ENCODE assay signal across 10 mouse cellular contexts in genomic region chr1:165280741-165281140, GRCm38 (mm10). TPM values are rescaled to one million over a fixed set of nuclear protein-coding genes. Genes with fewer than 3 reads are reported as not detected.
A peak's percentile ranks its signal among the peaks of the same experiment; 100 is the strongest.
DNase-seq lines count a peak whose midpoint lies in the region; ATAC-seq lines count a peak whose summit lies in the region.
"Had no signal": no experiment of that assay in that cellular context is flagged by ENCODE, and none has a peak within 500 bp of the region (broad histone marks: within the 10 kb centered on the region; RNA-seq: fewer than 3 reads in every experiment).

No protein-coding gene starts in this region.

- no peak overlapping the region for H3K27ac ChIP-seq in kidney, embryonic 16.5 days (ENCODE audit: low read length)
- peak overlapping the region; percentile 87; the same call in 1 of the 2 replicates for H3K27ac ChIP-seq in forebrain, embryonic 11.5 days (ENCODE audit: low read depth, low read length)
- H3K27ac ChIP-seq in intestine, embryonic 15.5 days: no peak overlapping the region; the same call in 1 of the 2 replicates
- peak overlapping the region; percentile 92 for H3K27ac ChIP-seq in neural tube, embryonic 13.5 days (replicated peaks)

- no peaks in the 10 kb centered on the region for H3K9me3 ChIP-seq in kidney, embryonic 16.5 days (ENCODE audit: low read length)
- H3K9me3 ChIP-seq in forebrain, embryonic 11.5 days (ENCODE audit: control insufficient read depth, low read length): no peaks in the 10 kb centered on the region
- H3K9me3 ChIP-seq in intestine, embryonic 15.5 days: no peaks in the 10 kb centered on the region
- no peaks in the 10 kb centered on the region for H3K9me3 ChIP-seq in neural tube, embryonic 13.5 days

- peak overlapping the region; percentile 62; the same call in 1 of the 2 replicates for H3K4me3 ChIP-seq in kidney, embryonic 16.5 days (ENCODE audit: low read length)
- peak overlapping the region; percentile 71; the same call in 1 of the 2 replicates for H3K4me3 ChIP-seq in forebrain, embryonic 11.5 days (ENCODE audit: low read depth, low read length)
- peak overlapping the region; percentile 71; the same call in 1 of the 2 replicates for H3K4me3 ChIP-seq in intestine, embryonic 15.5 days (replicated peaks)
- peak overlapping the region; percentile 92 for H3K4me3 ChIP-seq in neural tube, embryonic 13.5 days

- no peak for ATAC-seq in kidney, embryonic 16.5 days (ENCODE audit: low FRiP score, low TSS enrichment)
- no peak for ATAC-seq in forebrain, embryonic 11.5 days (replicated peaks; ENCODE audit: low FRiP score)
- ATAC-seq in intestine, embryonic 15.5 days: no peak
- ATAC-seq in neural tube, embryonic 13.5 days (ENCODE audit: low read depth): no peak
- ATAC-seq: inflammation-experienced regulatory T-cells, adult 6 months had no signal

- H3K4me1 ChIP-seq in kidney, embryonic 16.5 days (ENCODE audit: insufficient read depth, low read length): peaks cover 27% of the 10 kb centered on the region
- peaks cover 14% of the 10 kb centered on the region for H3K4me1 ChIP-seq in forebrain, embryonic 11.5 days (replicated peaks; ENCODE audit: control insufficient read depth, insufficient read depth, low read length)
- H3K4me1 ChIP-seq in intestine, embryonic 15.5 days (replicated peaks): peaks cover 7% of the 10 kb centered on the region; the same call in 1 of the 2 replicates
- peaks cover 46% of the 10 kb centered on the region for H3K4me1 ChIP-seq in neural tube, embryonic 13.5 days (replicated peaks)

- H3K27me3 ChIP-seq in kidney, embryonic 16.5 days (ENCODE audit: insufficient read depth, low read length): no peaks in the 10 kb centered on the region
- no peaks in the 10 kb centered on the region for H3K27me3 ChIP-seq in forebrain, embryonic 11.5 days (ENCODE audit: control insufficient read depth, insufficient read depth, low read length)
- no peaks in the 10 kb centered on the region for H3K27me3 ChIP-seq in intestine, embryonic 15.5 days (replicated peaks)
- H3K27me3 ChIP-seq in neural tube, embryonic 13.5 days: no peaks in the 10 kb centered on the region

- no peaks in the 10 kb centered on the region for H3K36me3 ChIP-seq in kidney, embryonic 16.5 days (ENCODE audit: insufficient read depth, low read length)
- H3K36me3 ChIP-seq in forebrain, embryonic 11.5 days (ENCODE audit: control insufficient read depth, insufficient read depth, low read length): no peaks in the 10 kb centered on the region
- H3K36me3 ChIP-seq in intestine, embryonic 15.5 days: no peaks in the 10 kb centered on the region
- no peaks in the 10 kb centered on the region for H3K36me3 ChIP-seq in neural tube, embryonic 13.5 days

- H3K4me2 ChIP-seq in kidney, embryonic 16.5 days (replicated peaks; ENCODE audit: low read depth, low read length): peak overlapping the region; percentile 80
- H3K4me2 ChIP-seq in forebrain, embryonic 11.5 days (ENCODE audit: low read depth, low read length, severe bottlenecking): peak overlapping the region; percentile 65
- H3K4me2 ChIP-seq in intestine, embryonic 15.5 days (replicated peaks): peak overlapping the region; percentile 93
- peak overlapping the region; percentile 84 for H3K4me2 ChIP-seq in neural tube, embryonic 13.5 days

- WGBS in kidney, embryonic 16.5 days: 17% methylated on average over 10 of the region's 10 CpGs
- WGBS in forebrain, embryonic 11.5 days: 39% methylated on average over 10 of the region's 10 CpGs
- whole genome bisulfite sequencing in intestine, embryonic 15.5 days: 38% methylated on average over 10 of the region's 10 CpGs
- 10% methylated on average over 10 of the region's 10 CpGs for WGBS in neural tube, embryonic 13.5 days

- H3K9ac ChIP-seq in kidney, embryonic 16.5 days (replicated peaks; ENCODE audit: low read length): peak overlapping the region; percentile 79; the same call in 1 of the 2 replicates
- peak overlapping the region; percentile 79 for H3K9ac ChIP-seq in forebrain, embryonic 11.5 days (ENCODE audit: low read length)
- H3K9ac ChIP-seq in intestine, embryonic 15.5 days: no peak overlapping the region
- H3K9ac ChIP-seq in neural tube, embryonic 13.5 days: peak overlapping the region; percentile 96

- DNase-seq in kidney, postnatal 10 days: no peak
- no peak for DNase-seq in forebrain, embryonic 11.5 days (ENCODE audit: low spot score)
- DNase-seq in layer of hippocampus, adult 11-12 months (ENCODE audit: low spot score): no peak
- DNase-seq in cerebellum, adult 11 months: no peak
- DNase-seq in kidney, adult 18-20 months: no peak
- DNase-seq: right cerebral cortex, adult 18-20 months had no signal

RNA-seq across cellular contexts. Expression of gene Gpr161, which starts 14.8 kb away (rescaled TPM):
- 1.3 TPM in 2 replicates for polyA plus RNA-seq in kidney, embryonic 16.5 days (2015; fragmentation: Nextera tagmentation; extraction: Ambion mirVana)
- polyA plus RNA-seq in forebrain, embryonic 11.5 days (2014; fragmentation: Nextera tagmentation; extraction: Ambion mirVana): 2.2 and 2.5 TPM in 2 replicates
- polyA plus RNA-seq in intestine, embryonic 15.5 days (2015; fragmentation: Nextera tagmentation; extraction: Ambion mirVana): 0.92 TPM in 2 replicates
- 2.9 TPM in 2 replicates for polyA plus RNA-seq in neural tube, embryonic 13.5 days (2015; fragmentation: Nextera tagmentation; extraction: Ambion mirVana)
- polyA plus RNA-seq: inflammation-experienced regulatory T-cells, adult 6 months had no signal

RNA-seq across cellular contexts. Expression of gene Tiprl, which starts 43.9 kb away (rescaled TPM):
- polyA plus RNA-seq in kidney, embryonic 16.5 days (2015; fragmentation: Nextera tagmentation; extraction: Ambion mirVana): 112 and 115 TPM in 2 replicates
- polyA plus RNA-seq in forebrain, embryonic 11.5 days (2014; fragmentation: Nextera tagmentation; extraction: Ambion mirVana): 104 and 109 TPM in 2 replicates
- polyA plus RNA-seq in intestine, embryonic 15.5 days (2015; fragmentation: Nextera tagmentation; extraction: Ambion mirVana): 77.9 and 85.6 TPM in 2 replicates
- polyA plus RNA-seq in neural tube, embryonic 13.5 days (2015; fragmentation: Nextera tagmentation; extraction: Ambion mirVana): 122 and 141 TPM in 2 replicates

Comparison
In these comparisons a context has a peak if more than half of its experiments do, and no peak if none do; other contexts are left out.
1. H3K27ac ChIP-seq: peak in forebrain, embryonic 11.5 days (single experiment) and neural tube, embryonic 13.5 days (single experiment); none in kidney, embryonic 16.5 days (single experiment) and intestine, embryonic 15.5 days (single experiment).
2. Peak in every context shown above with its lines, with median percentiles within 50 percentile points of each other: H3K4me2 ChIP-seq and H3K4me3 ChIP-seq.